Mouse (Mus musculus) embryonic fibroblast, embryonic 13.5 days (primary cell): ENCODE results near the gene Ccz1. TPM values are rescaled to one million over a fixed set of nuclear protein-coding genes. Genes with fewer than 3 reads are reported as not detected.
"Not testable (repeated sequence)": the region's sequence is repeated elsewhere in the genome, so short reads cannot be mapped to it uniquely, and the experiment has no call there.

Source experiments
- H3K27ac ChIP-seq: 2 replicates; pipeline ENCODE4 v1.5.1; 2012; ENCODE audit warnings: low read length, control low read depth, inconsistent platforms; ENCODE audit not compliant: insufficient read depth
- H3K4me1 ChIP-seq: 2 replicates; pipeline ENCODE4 v1.6.1; 2011; ENCODE audit warnings: low read length; ENCODE audit not compliant: control insufficient read depth, insufficient read depth
- H3K4me3 ChIP-seq: 2 replicates; pipeline ENCODE4 v1.5.1; 2011; ENCODE audit warnings: mild to moderate bottlenecking, control low read depth, low read length; ENCODE audit not compliant: insufficient read depth
- CTCF ChIP-seq: IDR thresholded peaks from 2 replicates; pipeline ENCODE4 v1.5.1; 2011; ENCODE audit warnings: mild to moderate bottlenecking, control low read depth, low read length, moderate library complexity, borderline replicate concordance; ENCODE audit not compliant: insufficient read depth
- POLR2A ChIP-seq: IDR thresholded peaks from 2 replicates; pipeline ENCODE4 v1.6.1; 2011; ENCODE audit warnings: low read depth, mild to moderate bottlenecking, control low read depth, low read length, moderate library complexity
- polyA plus RNA-seq: library from polyadenylated mRNA; stranded (reverse); fragments of >200 nt; gene quantifications from 2 replicates; pipeline ENCODE4 v1.2.4, GENCODE M21; 2011; ENCODE audit warnings: low read depth; ENCODE audit not compliant: missing spikeins, insufficient read length

Gene Ccz1
- polyA plus RNA-seq, 1 experiment: 69.6 TPM

- TF ChIP-seq POLR2A (no peak), CTCF (no peak)
These were observed 22.3 kb upstream of the Ccz1 start for GRCm38 (mm10) chr5:144036952-144037351.

GRCm38 (mm10) chr5:144034567-144034966 lies 19.9 kb upstream of the Ccz1 start:
- Histone ChIP-seq H3K4me3 (no peak overlapping the region), H3K4me1 (no peaks in the 10 kb centered on the region), H3K27ac (no peak overlapping the region)
- no peak for TF ChIP-seq POLR2A
- TF ChIP-seq CTCF: no peak

More at GRCm38 (mm10) chr5:144036952-144037351, 22.3 kb upstream of the Ccz1 start:
- Histone ChIP-seq H3K4me3 (no peak overlapping the region), H3K27ac (no peak overlapping the region), H3K4me1 (no peaks in the 10 kb centered on the region)

- Histone ChIP-seq H3K4me1 (no peaks in the 10 kb centered on the region), H3K4me3 (no peak overlapping the region), H3K27ac (no peak overlapping the region)
- TF ChIP-seq POLR2A (no peak), CTCF (no peak)
These were observed 17.8 kb upstream of the Ccz1 start for GRCm38 (mm10) chr5:144032491-144032890.

GRCm38 (mm10) chr5:144026620-144027263 lies 12.1 kb upstream of the Ccz1 start, which contains the start of gene Ocm:
Gene Ocm, minus strand, starts transcription at chr5:144026670.
- H3K4me1 ChIP-seq: no peaks in the 10 kb centered on the region
- H3K27ac ChIP-seq: no peak within 1 kb of the TSS
- TF ChIP-seq POLR2A (no peak), CTCF (no peak)
- H3K4me3 ChIP-seq: no peak within 1 kb of the TSS

- TF ChIP-seq POLR2A (no peak), CTCF (no peak)
- H3K4me1 ChIP-seq: no peaks in the 10 kb centered on the region
- no peak overlapping the region for H3K27ac ChIP-seq
- no peak overlapping the region for H3K4me3 ChIP-seq
These were observed 1.2 kb upstream of the Ccz1 start for GRCm38 (mm10) chr5:144015845-144016244.

- TF ChIP-seq POLR2A: no peak
- TF ChIP-seq CTCF: no peak
- H3K4me3 ChIP-seq: no peak overlapping the region
These were observed 604 bp upstream of the Ccz1 start for GRCm38 (mm10) chr5:144015312-144015650.

GRCm38 (mm10) chr5:144013366-144014134 lies 1.1 kb downstream of the Ccz1 start:
- not testable (repeated sequence) for H3K4me1 ChIP-seq, H3K27ac ChIP-seq
- H3K4me3 ChIP-seq: peak overlapping the region; percentile 49

More at GRCm38 (mm10) chr5:144015312-144015650, 604 bp upstream of the Ccz1 start:
- no peaks in the 10 kb centered on the region for H3K4me1 ChIP-seq
- no peak overlapping the region for H3K27ac ChIP-seq

GRCm38 (mm10) chr5:144002461-144003192 lies 12.1 kb downstream of the Ccz1 start:
- no peak overlapping the region for H3K4me3 ChIP-seq
- no peak for TF ChIP-seq CTCF
- TF ChIP-seq POLR2A: no peak
- no peak overlapping the region for H3K27ac ChIP-seq
- H3K4me1 ChIP-seq: no peaks in the 10 kb centered on the region

GRCm38 (mm10) chr5:143999409-143999808 lies 15.3 kb downstream of the Ccz1 start:
- no peaks in the 10 kb centered on the region for H3K4me1 ChIP-seq
- no peak overlapping the region for H3K4me3 ChIP-seq
- TF ChIP-seq POLR2A: no peak
- no peak for TF ChIP-seq CTCF
- H3K27ac ChIP-seq: no peak overlapping the region
